Mouse (Mus musculus) gastrocnemius, adult 2 months (tissue): ENCODE measurements around the gene Mast4. TPM values are rescaled to one million over a fixed set of nuclear protein-coding genes. Genes with fewer than 3 reads are reported as not detected.

ENCODE experiments used
- DNase-seq: peaks from one replicate; pipeline ENCODE4 v3.0.0; 2022
- H3K27ac ChIP-seq: fragments of 200-600 bp; 2 replicates; pipeline ENCODE4 v1.8.1; 2022; ENCODE audit warnings: mild to moderate bottlenecking
- H3K4me3 ChIP-seq: fragments of 200-600 bp; 2 replicates; pipeline ENCODE4 v1.8.1; 2022; ENCODE audit warnings: mild to moderate bottlenecking, moderate library complexity
- CTCF ChIP-seq: fragments of 200-600 bp; IDR thresholded peaks from 2 replicates; pipeline ENCODE4 v1.8.1; 2022; ENCODE audit warnings: antibody characterized with exemption, mild to moderate bottlenecking, moderate library complexity
- intact Hi-C: fragments of 180-260 bp; cut with DNase I; formaldehyde crosslinking; loops from one replicate; pipeline ENCODE4 v1.15.1; 2025
- total RNA-seq, 2 experiments: library from RNA; stranded (reverse); gene quantifications; 2 replicates each; pipeline ENCODE4 v1.2.3; 2021

The Mast4 gene
- total RNA-seq, 2 experiments from 2014 or later = 47.2 to 49.9 TPM

GRCm38 (mm10) chr13:103073461-103073860, 260.8 kb downstream of the Mast4 start:
- TF ChIP-seq CTCF = no peak
- intact Hi-C loops = no loop called here
- Histone ChIP-seq H3K27ac (no peak overlapping the region), H3K4me3 (no peak overlapping the region)
- DNase-seq = no peak

- no peak overlapping the region for H3K4me3 ChIP-seq
Observed at GRCm38 (mm10) chr13:103071783-103072182, 262.5 kb downstream of the Mast4 start.

GRCm38 (mm10) chr13:103067581-103068166, 266.6 kb downstream of the Mast4 start:
- no peak for DNase-seq
- TF ChIP-seq CTCF = no peak
- intact Hi-C loops = no loop called here
- Histone ChIP-seq H3K4me3 (no peak overlapping the region), H3K27ac (no peak overlapping the region)

More at GRCm38 (mm10) chr13:103071783-103072182, 262.5 kb downstream of the Mast4 start:
- peak; percentile 30 for DNase-seq
- no peak overlapping the region for H3K27ac ChIP-seq
- peak; percentile 28; the same call in 1 of the 2 replicates for TF ChIP-seq CTCF
- intact Hi-C loops = no loop called here

- no peak overlapping the region for H3K27ac ChIP-seq
- DNase-seq = no peak
- no peak overlapping the region for H3K4me3 ChIP-seq
- intact Hi-C loops = no loop called here
- TF ChIP-seq CTCF = no peak
Observed at GRCm38 (mm10) chr13:103065437-103065836, 268.9 kb downstream of the Mast4 start.

GRCm38 (mm10) chr13:103061680-103062079, 272.6 kb downstream of the Mast4 start:
- intact Hi-C loops = no loop called here
- no peak for TF ChIP-seq CTCF
- H3K4me3 ChIP-seq = no peak overlapping the region
- no peak overlapping the region for H3K27ac ChIP-seq
- DNase-seq = no peak

GRCm38 (mm10) chr13:103059995-103060652, 274.2 kb downstream of the Mast4 start:
- no peak overlapping the region for H3K27ac ChIP-seq
- DNase-seq = no peak
- intact Hi-C loops = no loop called here
- TF ChIP-seq CTCF = no peak
- H3K4me3 ChIP-seq = no peak overlapping the region; the same call in 1 of the 2 replicates

GRCm38 (mm10) chr13:103056451-103056850, 277.8 kb downstream of the Mast4 start:
- no peak for TF ChIP-seq CTCF
- no peak for DNase-seq
- Histone ChIP-seq H3K27ac (no peak overlapping the region), H3K4me3 (no peak overlapping the region)
- intact Hi-C loops = no loop called here

GRCm38 (mm10) chr13:103052661-103053060, 281.6 kb downstream of the Mast4 start:
- no peak overlapping the region for H3K27ac ChIP-seq
- no peak for DNase-seq
- intact Hi-C loops = no loop called here
- no peak for TF ChIP-seq CTCF
- H3K4me3 ChIP-seq = no peak overlapping the region

- DNase-seq = no peak
- Histone ChIP-seq H3K4me3 (no peak overlapping the region), H3K27ac (no peak overlapping the region)
- intact Hi-C loops = no loop called here
- TF ChIP-seq CTCF = no peak
Observed at GRCm38 (mm10) chr13:103048954-103049353, 285.3 kb downstream of the Mast4 start.

GRCm38 (mm10) chr13:103043692-103044091, 290.6 kb downstream of the Mast4 start:
- intact Hi-C loops = no loop called here
- no peak for TF ChIP-seq CTCF
- H3K4me3 ChIP-seq = no peak overlapping the region
- DNase-seq = no peak
- no peak overlapping the region for H3K27ac ChIP-seq

GRCm38 (mm10) chr13:103043011-103043410, 291.3 kb downstream of the Mast4 start:
- intact Hi-C loops = no loop called here
- Histone ChIP-seq H3K27ac (no peak overlapping the region), H3K4me3 (no peak overlapping the region)
- DNase-seq = no peak
- TF ChIP-seq CTCF = no peak

GRCm38 (mm10) chr13:103037466-103037865, 296.8 kb downstream of the Mast4 start:
- intact Hi-C loops = no loop called here
- H3K4me3 ChIP-seq = no peak overlapping the region
- H3K27ac ChIP-seq = no peak overlapping the region
- TF ChIP-seq CTCF = no peak
- no peak for DNase-seq

GRCm38 (mm10) chr13:103029377-103029776, 304.9 kb downstream of the Mast4 start:
- intact Hi-C loops = no loop called here

More at GRCm38 (mm10) chr13:103029377-103029776, 304.9 kb downstream of the Mast4 start:
- Histone ChIP-seq H3K4me3 (no peak overlapping the region), H3K27ac (no peak overlapping the region)
- DNase-seq = no peak
- TF ChIP-seq CTCF = no peak
